Mouse (Mus musculus) induced T-regulatory cell, adult 2 months (primary cell): ENCODE measurements around the gene Slc9b2.

Experiments
- DNase-seq: peaks from one replicate; pipeline ENCODE4 v3.0.0-alpha.2; 2012; ENCODE audit warnings: low read depth

Slc9b2 gene

GRCm38 (mm10) chr3:135307411-135308259 lies at the start of gene Slc9b2:
Gene Slc9b2, plus strand, starts transcription at chr3:135307700.
- peak; percentile 86 for DNase-seq

- no peak for DNase-seq
These were observed 48.6 kb upstream of the Slc9b2 start for GRCm38 (mm10) chr3:135258919-135259318.

GRCm38 (mm10) chr3:135260233-135260632 lies 47.3 kb upstream of the Slc9b2 start:
- no peak for DNase-seq

- DNase-seq = no peak
These were observed 38.9 kb upstream of the Slc9b2 start for GRCm38 (mm10) chr3:135268616-135269015.

GRCm38 (mm10) chr3:135269391-135269990 lies 38.0 kb upstream of the Slc9b2 start:
- DNase-seq = no peak

- no peak for DNase-seq
These were observed 34.9 kb upstream of the Slc9b2 start for GRCm38 (mm10) chr3:135272627-135273026.

- no peak for DNase-seq
These were observed 34.5 kb upstream of the Slc9b2 start for GRCm38 (mm10) chr3:135273047-135273446.

GRCm38 (mm10) chr3:135280160-135280559 lies 27.3 kb upstream of the Slc9b2 start:
- DNase-seq = no peak

GRCm38 (mm10) chr3:135280669-135281415 lies 26.7 kb upstream of the Slc9b2 start, which contains the start of gene Bdh2:
Gene Bdh2, plus strand, starts transcription at chr3:135281221.
- DNase-seq = peak; percentile 85

GRCm38 (mm10) chr3:135281701-135282100 lies 25.8 kb upstream of the Slc9b2 start:
- no peak for DNase-seq

- no peak for DNase-seq
These were observed 22.2 kb upstream of the Slc9b2 start for GRCm38 (mm10) chr3:135285256-135285655.

GRCm38 (mm10) chr3:135285807-135286206 lies 21.7 kb upstream of the Slc9b2 start:
- no peak for DNase-seq

GRCm38 (mm10) chr3:135288138-135288750 lies 19.3 kb upstream of the Slc9b2 start:
- no peak for DNase-seq

GRCm38 (mm10) chr3:135289148-135289547 lies 18.4 kb upstream of the Slc9b2 start:
- DNase-seq = no peak

- DNase-seq = peak; percentile 80
These were observed 17.1 kb upstream of the Slc9b2 start for GRCm38 (mm10) chr3:135290249-135290894.

GRCm38 (mm10) chr3:135293703-135294102 lies 13.8 kb upstream of the Slc9b2 start:
- no peak for DNase-seq

GRCm38 (mm10) chr3:135295559-135295958 lies 11.9 kb upstream of the Slc9b2 start:
- DNase-seq = no peak

GRCm38 (mm10) chr3:135298560-135298959 lies 8.9 kb upstream of the Slc9b2 start:
- no peak for DNase-seq

GRCm38 (mm10) chr3:135300081-135300480 lies 7.4 kb upstream of the Slc9b2 start:
- DNase-seq = no peak

- DNase-seq = no peak
These were observed 3.4 kb upstream of the Slc9b2 start for GRCm38 (mm10) chr3:135304060-135304459.

- DNase-seq = no peak
These were observed 2.9 kb upstream of the Slc9b2 start for GRCm38 (mm10) chr3:135304566-135304965.
